Mouse (Mus musculus) myocyte (in vitro differentiated cells): ENCODE measurements around the gene Lcmt1. TPM values are rescaled to one million over a fixed set of nuclear protein-coding genes. Genes with fewer than 3 reads are reported as not detected.

ENCODE experiments used
- H3K27me3 ChIP-seq: one replicate; pipeline ENCODE4 v1.6.1; 2011; ENCODE audit not compliant: control insufficient read depth, insufficient read depth, insufficient read length
- H3K36me3 ChIP-seq: one replicate; pipeline ENCODE4 v1.6.1; 2011; ENCODE audit not compliant: control insufficient read depth, insufficient read depth
- H3K4me2 ChIP-seq: one replicate; pipeline ENCODE4 v1.6.1; 2011; ENCODE audit warnings: low read depth, control low read depth
- H3K4me3 ChIP-seq: one replicate; pipeline ENCODE4 v1.5.1; 2011; ENCODE audit warnings: mild to moderate bottlenecking, control low read depth, moderate library complexity
- H3K79me2 ChIP-seq: one replicate; pipeline ENCODE4 v1.6.1; 2011; ENCODE audit not compliant: control insufficient read depth, insufficient read depth
- H3ac ChIP-seq: one replicate; pipeline ENCODE4 v1.6.1; 2011; ENCODE audit not compliant: control insufficient read depth, insufficient read length
- CEBPB ChIP-seq: IDR thresholded peaks from 2 replicates; pipeline ENCODE4 v1.6.1; 2011; ENCODE audit warnings: mild to moderate bottlenecking, moderate library complexity; ENCODE audit not compliant: poor library complexity, insufficient read depth, severe bottlenecking
- E2F4 ChIP-seq: IDR thresholded peaks from one replicate; pipeline ENCODE4 v1.6.1; 2011; ENCODE audit warnings: mild to moderate bottlenecking, control low read depth, moderate library complexity; ENCODE audit not compliant: insufficient read depth
- MAX ChIP-seq: IDR thresholded peaks from one replicate; pipeline ENCODE4 v1.6.1; 2011; ENCODE audit warnings: low read depth, mild to moderate bottlenecking, control low read depth
- MYOD1 ChIP-seq, 3 experiments: IDR thresholded peaks; one replicate each; pipeline ENCODE4 v1.6.1; 2011; ENCODE audit warnings: control low read depth in 2 of 3, low read depth in 2 of 3, mild to moderate bottlenecking in 2 of 3, moderate library complexity in 1 of 3; ENCODE audit not compliant: insufficient read length in 2 of 3, control insufficient read depth in 1 of 3
- MYOG ChIP-seq, 3 experiments: IDR thresholded peaks; one replicate each; pipeline ENCODE4 v1.6.1; 2011; ENCODE audit warnings: control low read depth in 2 of 3, low read depth in 2 of 3, mild to moderate bottlenecking in 2 of 3; ENCODE audit not compliant: insufficient read length in 2 of 3, control insufficient read depth in 1 of 3, insufficient read depth in 1 of 3
- POLR2A ChIP-seq: IDR thresholded peaks from one replicate; pipeline ENCODE4 v1.6.1; 2011; ENCODE audit warnings: low read depth, mild to moderate bottlenecking, control low read depth, moderate library complexity; ENCODE audit not compliant: insufficient read length
- POLR2AphosphoS2 ChIP-seq: IDR thresholded peaks from one replicate; pipeline ENCODE4 v1.6.1; 2011; ENCODE audit warnings: low read depth, control low read depth; ENCODE audit not compliant: insufficient read length
- REST ChIP-seq: IDR thresholded peaks from one replicate; pipeline ENCODE4 v1.6.1; 2011; ENCODE audit warnings: mild to moderate bottlenecking, control low read depth, moderate library complexity; ENCODE audit not compliant: insufficient read depth, insufficient read length
- SRF ChIP-seq: IDR thresholded peaks from one replicate; pipeline ENCODE4 v1.6.1; 2011; ENCODE audit warnings: low read depth; ENCODE audit not compliant: control insufficient read depth, insufficient read length
- TCF12 ChIP-seq: IDR thresholded peaks from one replicate; pipeline ENCODE4 v1.6.1; 2011; ENCODE audit warnings: mild to moderate bottlenecking, control low read depth; ENCODE audit not compliant: poor library complexity, insufficient read depth, severe bottlenecking
- TCF3 ChIP-seq: IDR thresholded peaks from one replicate; pipeline ENCODE4 v1.6.1; 2011; ENCODE audit warnings: low read depth, control low read depth; ENCODE audit not compliant: insufficient read length
- USF1 ChIP-seq: IDR thresholded peaks from one replicate; pipeline ENCODE4 v1.6.1; 2011; ENCODE audit warnings: low read depth, mild to moderate bottlenecking, control low read depth, moderate library complexity
- polyA plus RNA-seq: library from polyadenylated mRNA; unstranded; fragments of >200 nt; fragmentation: generic; extraction: Trizol; gene quantifications from one replicate; pipeline ENCODE4 v1.2.1, GENCODE M21; 2012; ENCODE audit warnings: missing spikeins

The Lcmt1 gene
- polyA plus RNA-seq, 1 experiment, result 28.4 TPM

- Histone ChIP-seq H3ac (no peak overlapping the region), H3K36me3 (no peaks in the 10 kb centered on the region), H3K4me2 (no peak overlapping the region), H3K79me2 (no peaks in the 10 kb centered on the region), H3K27me3 (no peaks in the 10 kb centered on the region), H3K4me3 (no peak overlapping the region)
- TF ChIP-seq POLR2A, result no peak
- TF ChIP-seq CEBPB, result no peak
- TF ChIP-seq TCF12, result no peak
- no peak for TF ChIP-seq TCF3
- TF ChIP-seq POLR2AphosphoS2, result no peak
- TF ChIP-seq MYOD1 (IDR thresholded peaks at IDR 0.05; ENCODE audit: control insufficient read depth in 1 of 3, insufficient read length in 2 of 3, low read depth in 2 of 3), result no peak
- no peak for TF ChIP-seq MYOG (IDR thresholded peaks at IDR 0.05; ENCODE audit: control insufficient read depth in 1 of 3, insufficient read depth in 1 of 3, insufficient read length in 2 of 3, low read depth in 2 of 3)
- no peak for TF ChIP-seq USF1
- no peak for TF ChIP-seq MAX
- no peak for TF ChIP-seq REST
- no peak for TF ChIP-seq SRF
- no peak for TF ChIP-seq E2F4
These were observed 60.2 kb downstream of the Lcmt1 start for GRCm38 (mm10) chr7:123429624-123430410.

- no peak overlapping the region for H3K4me3 ChIP-seq
- no peak overlapping the region for H3ac ChIP-seq
- H3K79me2 ChIP-seq, result no peaks in the 10 kb centered on the region
- no peaks in the 10 kb centered on the region for H3K36me3 ChIP-seq
- TF ChIP-seq TCF12 (no peak), CEBPB (0 out of 2 replicates have a peak, but pooled peaks have one; percentile 16)
- H3K4me2 ChIP-seq, result no peak overlapping the region
- H3K27me3 ChIP-seq, result no peaks in the 10 kb centered on the region
These were observed 60.8 kb downstream of the Lcmt1 start for GRCm38 (mm10) chr7:123430411-123430705.

DNA sequence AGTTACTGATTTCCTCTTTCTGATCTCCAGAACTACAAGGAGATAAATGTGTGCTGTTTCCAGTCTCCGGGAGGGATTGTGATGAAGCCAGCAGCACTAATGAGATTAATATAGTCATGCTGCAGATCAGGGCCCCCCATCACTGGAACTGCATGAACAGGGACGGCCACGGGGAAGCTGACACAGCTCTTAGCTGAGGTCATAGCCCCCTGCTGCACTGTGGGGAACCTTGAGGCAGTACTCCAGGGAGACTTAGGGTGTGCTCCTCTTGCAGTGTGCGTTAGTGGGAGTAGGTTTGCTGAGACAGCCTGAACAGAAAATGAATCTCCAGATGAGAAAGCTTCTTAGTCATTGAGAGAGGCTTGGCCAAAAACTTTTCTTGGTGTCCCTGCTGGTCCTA lies 61.6 kb downstream of the Lcmt1 start:
- no peaks in the 10 kb centered on the region for H3K36me3 ChIP-seq
- H3K27me3 ChIP-seq, result no peaks in the 10 kb centered on the region
- TF ChIP-seq E2F4 (no peak), CEBPB (no peak), TCF3 (no peak), MYOD1 (IDR thresholded peaks at IDR 0.05; ENCODE audit: control insufficient read depth in 1 of 3, insufficient read length in 2 of 3, low read depth in 2 of 3) (no peak), REST (no peak)
- H3K79me2 ChIP-seq, result no peaks in the 10 kb centered on the region
- H3K4me3 ChIP-seq, result no peak overlapping the region
- H3K4me2 ChIP-seq, result no peak overlapping the region
- no peak overlapping the region for H3ac ChIP-seq

DNA sequence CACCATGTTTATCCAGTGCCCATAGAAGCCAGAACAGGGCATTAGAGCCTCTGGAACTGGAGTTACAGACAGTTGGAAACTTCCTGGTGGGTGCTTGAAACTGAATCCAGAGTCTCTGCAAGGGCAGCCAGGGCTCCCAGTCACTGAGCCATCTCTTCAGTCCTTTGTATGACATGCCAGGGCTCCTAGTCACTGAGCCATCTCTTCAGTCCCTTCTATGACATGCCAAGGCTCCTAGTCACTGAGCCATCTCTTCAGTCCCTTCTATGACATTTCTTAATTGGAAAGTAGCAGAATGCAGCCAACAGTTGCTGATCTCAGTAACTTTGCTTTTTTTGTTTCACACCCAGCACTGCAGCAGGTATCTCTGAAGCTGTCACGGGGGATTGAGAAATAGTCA lies 72.5 kb downstream of the Lcmt1 start:
- H3K36me3 ChIP-seq, result no peaks in the 10 kb centered on the region
- no peak overlapping the region for H3K4me2 ChIP-seq
- H3K79me2 ChIP-seq, result no peaks in the 10 kb centered on the region
- H3ac ChIP-seq, result no peak overlapping the region
- no peak for TF ChIP-seq MYOD1 (IDR thresholded peaks at IDR 0.05; ENCODE audit: control insufficient read depth in 1 of 3, insufficient read length in 2 of 3, low read depth in 2 of 3)
- TF ChIP-seq SRF, result no peak
- no peak for TF ChIP-seq REST
- no peak for TF ChIP-seq TCF3
- no peak for TF ChIP-seq CEBPB
- no peak for TF ChIP-seq POLR2A
- TF ChIP-seq MYOG (IDR thresholded peaks at IDR 0.05; ENCODE audit: control insufficient read depth in 1 of 3, insufficient read depth in 1 of 3, insufficient read length in 2 of 3, low read depth in 2 of 3), result no peak
- no peak for TF ChIP-seq POLR2AphosphoS2
- TF ChIP-seq MAX, result no peak
- no peaks in the 10 kb centered on the region for H3K27me3 ChIP-seq
- no peak overlapping the region for H3K4me3 ChIP-seq

DNA sequence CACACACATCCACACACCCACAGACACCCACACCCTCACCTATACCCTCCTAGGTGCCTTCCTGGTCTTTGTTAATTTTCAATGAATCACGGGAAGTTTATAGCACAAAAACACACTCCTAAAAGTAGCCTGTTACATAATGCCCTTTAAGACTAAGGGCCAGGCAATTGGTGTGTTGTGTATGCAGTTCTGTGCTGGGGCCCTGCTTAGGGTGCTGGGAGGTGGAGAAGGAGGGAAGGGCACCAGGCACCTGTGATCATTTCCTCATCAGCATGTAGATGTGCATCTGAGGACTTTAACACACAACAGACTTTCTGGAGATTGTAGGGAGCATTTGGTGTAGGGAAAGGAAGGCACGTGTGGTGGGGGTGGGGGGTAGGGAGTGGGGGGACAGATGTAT lies 79.2 kb downstream of the Lcmt1 start:
- Histone ChIP-seq H3K79me2 (no peaks in the 10 kb centered on the region), H3K36me3 (no peaks in the 10 kb centered on the region), H3K27me3 (no peaks in the 10 kb centered on the region), H3K4me2 (no peak overlapping the region), H3ac (no peak overlapping the region), H3K4me3 (no peak overlapping the region)
- no peak for TF ChIP-seq E2F4
- TF ChIP-seq SRF, result no peak
- TF ChIP-seq POLR2A, result no peak
- TF ChIP-seq MYOG (IDR thresholded peaks at IDR 0.05; ENCODE audit: control insufficient read depth in 1 of 3, insufficient read depth in 1 of 3, insufficient read length in 2 of 3, low read depth in 2 of 3), result no peak
- no peak for TF ChIP-seq TCF3
- no peak for TF ChIP-seq MYOD1 (IDR thresholded peaks at IDR 0.05; ENCODE audit: control insufficient read depth in 1 of 3, insufficient read length in 2 of 3, low read depth in 2 of 3)
- no peak for TF ChIP-seq POLR2AphosphoS2
- TF ChIP-seq USF1, result no peak
- TF ChIP-seq MAX, result no peak
- TF ChIP-seq CEBPB, result no peak
- no peak for TF ChIP-seq REST
- no peak for TF ChIP-seq TCF12
